Mouse (Mus musculus) testis, adult 2 months (tissue): ENCODE data around the gene Atxn3.

ENCODE experiments used
- CTCF ChIP-seq: fragments of 200-500 bp; IDR thresholded peaks from 2 replicates; pipeline ENCODE4 v1.5.1; 2012; ENCODE audit warnings: low read depth, mild to moderate bottlenecking, inconsistent platforms, low read length, moderate library complexity; ENCODE audit not compliant: control insufficient read depth, insufficient read depth, insufficient replicate concordance
- POLR2A ChIP-seq: fragments of 200-500 bp; IDR thresholded peaks from 2 replicates; pipeline ENCODE4 v1.6.1; 2012; ENCODE audit warnings: low read depth, mild to moderate bottlenecking, inconsistent platforms, low read length, moderate library complexity; ENCODE audit not compliant: control insufficient read depth

DNA sequence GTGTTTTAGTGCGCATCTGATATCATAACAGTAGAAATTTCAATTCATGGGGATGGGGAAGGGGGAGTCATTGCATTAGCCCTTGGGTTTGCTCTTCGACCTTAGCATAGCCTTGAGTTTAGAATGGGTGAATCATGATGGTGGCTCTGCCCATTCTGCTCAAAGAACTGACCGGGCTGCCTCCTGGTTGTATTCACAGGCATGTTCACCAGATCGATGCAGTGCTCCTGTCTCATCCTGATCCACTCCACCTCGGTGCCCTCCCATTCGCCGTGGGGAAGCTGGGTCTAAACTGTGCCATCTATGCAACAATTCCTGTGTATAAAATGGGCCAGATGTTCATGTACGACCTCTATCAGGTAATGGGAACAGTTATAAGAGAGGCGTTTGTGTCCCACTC lies 24.9 kb upstream of the Atxn3 start:
- TF ChIP-seq CTCF = no peak
- no peak for TF ChIP-seq POLR2A
